Mouse (Mus musculus) liver, adult 10 weeks (tissue): Measurements from ENCODE around the gene Inhbc. TPM values are rescaled to one million over a fixed set of nuclear protein-coding genes. Genes with fewer than 3 reads are reported as not detected.

Experiments used
- polyA plus RNA-seq: library from polyadenylated mRNA; stranded (reverse); fragments of 350-450 nt; fragmentation: Illumina TruSeq; extraction: RNeasy Lipid Tissue Mini Kit (QIAGEN cat#74804); gene quantifications from one replicate; pipeline ENCODE4 v1.2.3, GENCODE M21; 2014; ENCODE audit warnings: low read depth, low replicate concordance

Inhbc gene
- polyA plus RNA-seq, result 29.8 TPM

DNA sequence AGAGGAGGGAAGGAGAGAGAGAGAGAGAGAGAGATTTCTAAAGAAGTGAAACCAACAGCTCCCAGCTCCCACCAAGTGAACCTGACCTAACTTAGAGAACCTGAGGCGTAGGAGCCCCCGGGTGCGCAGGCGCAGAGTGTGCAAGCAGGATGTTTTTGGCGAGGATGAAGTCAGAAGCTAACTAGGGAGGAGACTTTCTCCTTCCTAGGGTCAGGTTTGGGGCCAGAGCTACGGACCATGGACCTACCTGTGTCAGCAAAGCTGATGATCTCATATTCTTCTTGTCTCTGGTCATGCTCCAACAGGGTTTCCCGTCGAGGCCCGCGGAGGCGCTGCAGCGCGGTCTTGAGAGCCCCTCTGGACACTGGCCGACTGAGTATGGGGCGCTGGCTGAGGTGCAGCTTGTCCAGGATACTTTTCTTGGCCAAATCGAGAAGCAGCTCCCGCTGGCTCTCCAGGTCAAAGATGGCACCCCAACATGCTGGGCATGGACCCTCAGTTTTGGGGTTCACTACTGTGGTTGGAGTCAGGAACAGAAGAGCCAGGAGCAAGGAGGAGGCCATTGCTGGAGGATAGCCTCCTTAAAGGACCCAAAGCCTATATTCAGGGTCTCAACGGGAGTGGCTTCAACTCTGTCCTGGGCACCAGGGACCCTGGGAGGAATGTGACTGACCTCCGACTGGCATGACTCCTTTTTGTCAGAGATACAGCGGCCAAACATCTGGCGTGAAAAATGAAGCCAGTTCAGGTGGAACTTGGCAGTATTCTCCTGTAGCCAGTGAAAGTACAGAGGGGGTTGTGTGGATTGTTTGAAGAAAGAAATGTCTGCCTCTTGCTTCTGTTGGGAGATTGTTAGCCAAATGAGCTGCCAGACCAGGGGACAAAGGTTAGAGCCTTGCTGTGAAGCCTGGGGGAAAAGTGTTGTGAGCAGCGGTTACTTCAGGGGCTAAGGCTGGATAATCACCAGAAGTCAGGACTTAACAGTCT is at the start of gene Inhbc:
Gene Inhbc (minus strand): TSS at position 598 of the 987 bp plus-strand sequence.

GRCm38 (mm10) chr10:127380251-127380691 is 10.0 kb upstream of the Inhbc start, which contains the start of gene R3hdm2:
TSS of gene R3hdm2 (plus strand) at chr10:127380327.

DNA sequence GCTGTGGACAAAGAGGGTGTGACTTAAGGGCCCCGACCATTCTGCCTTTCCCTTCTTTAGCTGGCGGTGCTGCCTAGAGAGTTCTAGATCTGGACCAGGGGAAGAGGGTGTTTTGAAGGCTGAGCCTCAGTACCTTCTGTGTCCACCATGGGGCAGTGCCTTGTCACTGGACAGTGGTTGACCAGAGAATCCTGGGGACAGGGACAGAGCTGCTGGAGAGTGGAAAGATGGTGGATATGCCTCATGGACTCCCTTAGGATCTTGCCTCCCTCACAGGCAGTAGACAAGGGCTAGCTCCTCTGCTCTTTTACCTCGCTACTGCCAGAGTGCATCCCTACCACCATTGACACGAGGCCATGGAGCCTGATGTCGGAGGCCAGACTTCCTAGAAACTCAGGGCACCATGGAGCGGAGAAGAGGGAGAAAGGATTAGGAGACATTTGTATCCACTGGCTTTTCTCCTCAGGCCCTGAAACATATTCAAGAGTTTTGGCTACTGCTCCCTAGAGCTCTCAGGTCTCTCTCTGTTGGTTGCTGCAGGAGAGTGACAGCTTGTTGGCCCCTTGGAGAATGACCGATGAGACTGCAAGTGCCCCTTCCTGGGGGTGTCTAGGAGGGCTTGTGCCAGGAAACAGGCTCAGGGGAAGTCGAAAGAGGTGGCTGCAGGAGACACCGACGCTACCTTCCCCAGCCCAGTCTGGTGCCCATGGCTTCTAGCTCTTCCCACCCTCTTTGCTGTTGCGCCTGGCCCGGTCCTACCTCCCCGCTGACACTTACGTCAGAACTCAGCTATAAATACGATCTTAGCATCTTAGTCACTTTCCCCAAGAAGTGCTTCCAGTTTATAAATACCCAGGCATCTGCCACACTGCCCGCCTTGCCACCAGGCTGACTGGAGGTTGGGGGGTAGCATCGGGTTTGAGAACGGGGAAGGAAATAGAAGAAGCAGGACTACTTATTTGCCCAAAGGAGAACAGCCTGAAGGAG is 16.0 kb downstream of the Inhbc start, which contains the start of gene Inhbe:
Gene Inhbe (minus strand): TSS at position 503 of the 987 bp plus-strand sequence.

DNA sequence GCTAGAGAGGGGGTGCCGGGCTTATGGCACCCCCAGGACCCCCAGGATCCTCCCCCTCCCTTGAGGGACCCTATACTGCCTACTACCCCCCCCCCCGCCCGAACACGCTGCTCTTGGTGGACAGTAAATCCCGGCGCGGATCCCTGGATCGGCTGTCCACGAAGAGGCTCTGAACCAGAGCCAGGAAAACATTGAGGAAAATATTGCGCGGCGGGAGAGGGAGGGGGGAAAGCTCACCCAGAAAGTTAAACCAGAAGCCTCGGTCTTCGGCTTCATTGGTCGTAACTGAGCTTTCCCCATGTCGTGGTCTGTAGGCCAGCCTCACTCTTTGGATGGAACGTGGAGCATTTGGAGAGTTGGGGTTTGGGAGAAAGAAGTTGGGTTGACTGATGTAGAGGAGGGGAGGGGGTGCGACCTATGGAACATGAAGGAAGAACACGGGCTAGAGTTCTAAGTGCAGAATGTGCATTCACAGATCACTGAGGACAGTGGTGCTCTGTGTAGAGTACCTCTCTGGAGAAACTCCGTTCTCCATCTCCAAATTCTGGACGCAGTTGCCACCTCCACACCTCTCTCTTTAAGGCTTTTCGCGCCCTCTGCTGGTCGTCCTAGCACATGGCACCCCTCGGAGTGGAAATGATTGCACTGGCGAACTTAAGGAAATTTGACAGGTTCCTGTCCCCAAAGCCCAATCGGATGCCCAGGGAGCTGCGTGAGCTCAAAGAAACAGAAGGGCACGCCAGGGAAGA is 28.2 kb downstream of the Inhbc start, which contains the start of gene Gli1:
Gene Gli1 (minus strand): TSS at position 84 of the 749 bp plus-strand sequence.

GRCm38 (mm10) chr10:127321621-127322020 is 48.6 kb downstream of the Inhbc start, which contains the start of gene Arhgap9:
TSS of gene Arhgap9 (plus strand) at chr10:127321964.

DNA sequence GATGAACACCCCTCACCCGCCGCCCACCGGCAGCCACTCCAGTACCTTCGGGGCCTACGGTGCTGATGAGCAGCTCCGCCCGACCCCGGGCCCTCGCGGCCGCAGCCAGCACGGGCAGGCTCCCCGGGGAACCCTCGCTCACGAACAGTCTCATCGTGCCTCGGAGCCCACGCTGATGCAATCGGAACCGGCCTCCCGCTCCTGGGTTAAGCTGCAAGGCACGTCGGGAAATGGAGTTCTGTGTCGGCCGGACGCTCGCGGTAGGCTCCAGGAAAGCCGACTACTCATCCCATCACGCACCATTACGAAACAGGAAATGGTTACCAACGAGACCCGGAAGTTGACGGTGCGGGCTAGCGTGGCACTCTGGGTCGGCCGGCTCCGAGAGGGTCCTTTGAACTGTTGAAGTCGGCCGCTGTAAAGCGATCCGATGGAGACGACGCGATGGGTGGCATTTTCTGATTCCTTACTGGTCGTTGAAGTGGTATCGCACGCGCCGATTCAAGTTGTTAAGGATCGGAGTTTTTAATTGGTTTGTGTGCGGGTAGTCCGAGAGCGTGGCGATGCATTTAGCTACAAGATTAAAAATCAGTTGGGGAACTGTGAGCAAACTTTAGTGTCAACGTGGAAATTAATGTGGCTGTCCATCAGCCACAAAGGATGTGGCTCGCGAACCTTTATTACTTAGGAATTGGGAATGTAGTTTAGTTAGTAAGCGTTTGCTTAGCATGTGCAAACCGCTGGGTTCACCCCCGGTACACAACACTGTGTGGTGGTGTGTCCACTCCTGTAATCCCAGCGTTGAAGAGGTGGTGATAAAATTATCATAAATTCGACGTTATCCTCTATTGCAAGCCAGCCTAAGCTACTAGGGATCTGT is 58.5 kb downstream of the Inhbc start, which contains the start of gene Mars:
Gene Mars (minus strand): TSS at position 311 of the 880 bp plus-strand sequence.

Other genes with a start within 250 kb of the Inhbc start
- 25.1 TPM for gene Os9, start 249.3 kb downstream of the Inhbc start, polyA plus RNA-seq
- gene B4galnt1, start 205.2 kb downstream of the Inhbc start, polyA plus RNA-seq, result 5.3 TPM
- 1.7 TPM for gene Slc26a10, start 189.8 kb downstream of the Inhbc start, polyA plus RNA-seq
- 1.2 TPM for gene Arhgef25, start 180.3 kb downstream of the Inhbc start, polyA plus RNA-seq
- 0.64 TPM for gene Dtx3, start 174.7 kb downstream of the Inhbc start, polyA plus RNA-seq
- 5.8 TPM for gene Pip4k2c, start 158.8 kb downstream of the Inhbc start, polyA plus RNA-seq
- 0.13 TPM for gene Kif5a, start 107.1 kb downstream of the Inhbc start, polyA plus RNA-seq
- 20.1 TPM for gene Dctn2, start 104.1 kb downstream of the Inhbc start, polyA plus RNA-seq
- 1.9 TPM for gene Mbd6, start 81.4 kb downstream of the Inhbc start, polyA plus RNA-seq
- 13.9 TPM for gene Mars, start 58.6 kb downstream of the Inhbc start, polyA plus RNA-seq
- gene Arhgap9, start 48.5 kb downstream of the Inhbc start, polyA plus RNA-seq, result 0.29 TPM
- not detected for gene Gli1, start 28.5 kb downstream of the Inhbc start, polyA plus RNA-seq
- gene Inhbe, start 16.0 kb downstream of the Inhbc start, polyA plus RNA-seq, result 8.0 TPM
- 121 TPM for gene R3hdm2, start 9.9 kb upstream of the Inhbc start, polyA plus RNA-seq
- not detected for gene Stac3, start 131.3 kb upstream of the Inhbc start, polyA plus RNA-seq
- not detected for gene Ndufa4l2, start 144.5 kb upstream of the Inhbc start, polyA plus RNA-seq
- 22.0 TPM for gene Shmt2, start 152.0 kb upstream of the Inhbc start, polyA plus RNA-seq
- gene Nxph4, start 164.1 kb upstream of the Inhbc start, polyA plus RNA-seq, result not detected